Mouse (Mus musculus) midbrain, embryonic 16.5 days (tissue): ENCODE data around the gene Lrrc66. TPM values are rescaled to one million over a fixed set of nuclear protein-coding genes. Genes with fewer than 3 reads are reported as not detected.

Source experiments
- ATAC-seq: fragments of 200-750 bp; cut with Nextera tagmentation; 2 replicates; pipeline ENCODE4 v1.8.0; 2017; ENCODE audit warnings: moderate TSS enrichment
- H3K27ac ChIP-seq: fragments of 300-500 bp; sonication (generic); 2 replicates; pipeline ENCODE4 v1.5.1; 2014; ENCODE audit warnings: mild to moderate bottlenecking, low read length, mixed read lengths
- H3K27me3 ChIP-seq: fragments of 300-500 bp; sonication (generic); 2 replicates; pipeline ENCODE4 v1.6.1; 2014; ENCODE audit warnings: low read depth, low read length, mixed read lengths; ENCODE audit not compliant: control insufficient read depth, insufficient read depth
- H3K36me3 ChIP-seq: fragments of 300-500 bp; sonication (generic); 2 replicates; pipeline ENCODE4 v1.6.1; 2014; ENCODE audit warnings: mild to moderate bottlenecking, low read length, moderate library complexity, mixed read lengths; ENCODE audit not compliant: control insufficient read depth, insufficient read depth
- H3K4me1 ChIP-seq: fragments of 300-500 bp; sonication (generic); 2 replicates; pipeline ENCODE4 v1.6.1; 2014; ENCODE audit warnings: mild to moderate bottlenecking, low read length, mixed read lengths; ENCODE audit not compliant: control insufficient read depth, insufficient read depth
- H3K4me2 ChIP-seq: fragments of 300-500 bp; sonication (generic); 2 replicates; pipeline ENCODE4 v1.6.1; 2014; ENCODE audit warnings: mild to moderate bottlenecking, low read length, mixed read lengths
- H3K4me3 ChIP-seq: fragments of 300-500 bp; sonication (generic); 2 replicates; pipeline ENCODE4 v1.5.1; 2014; ENCODE audit warnings: low read depth, mild to moderate bottlenecking, low read length, moderate library complexity, mixed read lengths
- H3K9ac ChIP-seq: fragments of 300-500 bp; sonication (generic); 2 replicates; pipeline ENCODE4 v1.6.1; 2014; ENCODE audit warnings: low read depth, low read length, mixed read lengths
- H3K9me3 ChIP-seq: fragments of 300-500 bp; sonication (generic); replicated peaks from 2 replicates; pipeline ENCODE4 v1.6.1; 2014; ENCODE audit warnings: mild to moderate bottlenecking, low read length, mixed read lengths; ENCODE audit not compliant: control insufficient read depth, poor library complexity, severe bottlenecking
- WGBS: fragments of 180-500 bp; shearing (Covaris S2); extraction: QIAGEN DNeasy Blood & Tissue Kit; methylation state at CpG from one replicate; pipeline ENCODE4 v1.1.7; 2014; 5-methylcytosine and 5-hydroxymethylcytosine counted together
- polyA plus RNA-seq: library from polyadenylated mRNA; unstranded; fragments of >200 nt; fragmentation: Nextera tagmentation; extraction: Ambion mirVana; gene quantifications from 2 replicates; pipeline ENCODE4 v1.2.1, GENCODE M21; 2015

The Lrrc66 gene
- polyA plus RNA-seq, 1 experiment from 2014 or later, result not detected

GRCm38 (mm10) chr5:73558756-73559155 is 73.6 kb downstream of the Lrrc66 start:
- H3K9ac ChIP-seq, result no peak overlapping the region
- H3K9me3 ChIP-seq, result no peaks in the 10 kb centered on the region
- 91% methylated on average over 6 of the region's 6 CpGs for WGBS
- no peak overlapping the region for H3K4me2 ChIP-seq
- H3K4me1 ChIP-seq, result no peaks in the 10 kb centered on the region
- H3K36me3 ChIP-seq, result peaks cover 13% of the 10 kb centered on the region
- H3K27ac ChIP-seq, result no peak overlapping the region
- H3K4me3 ChIP-seq, result no peak overlapping the region
- no peak for ATAC-seq
- H3K27me3 ChIP-seq, result no peaks in the 10 kb centered on the region

GRCm38 (mm10) chr5:73556733-73557425 is 75.4 kb downstream of the Lrrc66 start:
- ATAC-seq, result no peak
- Histone ChIP-seq H3K9ac (no peak overlapping the region), H3K4me1 (no peaks in the 10 kb centered on the region), H3K27me3 (no peaks in the 10 kb centered on the region), H3K4me2 (no peak overlapping the region), H3K9me3 (no peaks in the 10 kb centered on the region), H3K4me3 (no peak overlapping the region), H3K27ac (no peak overlapping the region), H3K36me3 (peaks cover 14% of the 10 kb centered on the region)
- WGBS, result 78% methylated on average over 12 of the region's 12 CpGs

Other genes with a start within 250 kb of the Lrrc66 start
- gene Cwh43, start 226.5 kb downstream of the Lrrc66 start, polyA plus RNA-seq, result 0.18 and 0.40 TPM in 2 replicates
- 51.5 and 56.3 TPM in 2 replicates for gene Dcun1d4, start 151.5 kb downstream of the Lrrc66 start, polyA plus RNA-seq
- 40.0 and 47.5 TPM in 2 replicates for gene Sgcb, start 15.3 kb upstream of the Lrrc66 start, polyA plus RNA-seq
- gene Spata18, start 18.9 kb upstream of the Lrrc66 start, polyA plus RNA-seq, result 0.24 and 0.62 TPM in 2 replicates